Mouse (Mus musculus) myocyte (in vitro differentiated cells): ENCODE measurements around the gene Relt. TPM values are rescaled to one million over a fixed set of nuclear protein-coding genes. Genes with fewer than 3 reads are reported as not detected.

Experiments
- H3K27me3 ChIP-seq: one replicate; pipeline ENCODE4 v1.6.1; 2011; ENCODE audit not compliant: control insufficient read depth, insufficient read depth, insufficient read length
- H3K36me3 ChIP-seq: one replicate; pipeline ENCODE4 v1.6.1; 2011; ENCODE audit not compliant: control insufficient read depth, insufficient read depth
- H3K4me2 ChIP-seq: one replicate; pipeline ENCODE4 v1.6.1; 2011; ENCODE audit warnings: low read depth, control low read depth
- H3K4me3 ChIP-seq: one replicate; pipeline ENCODE4 v1.5.1; 2011; ENCODE audit warnings: mild to moderate bottlenecking, control low read depth, moderate library complexity
- H3K79me2 ChIP-seq: one replicate; pipeline ENCODE4 v1.6.1; 2011; ENCODE audit not compliant: control insufficient read depth, insufficient read depth
- H3ac ChIP-seq: one replicate; pipeline ENCODE4 v1.6.1; 2011; ENCODE audit not compliant: control insufficient read depth, insufficient read length
- CEBPB ChIP-seq: IDR thresholded peaks from 2 replicates; pipeline ENCODE4 v1.6.1; 2011; ENCODE audit warnings: mild to moderate bottlenecking, moderate library complexity; ENCODE audit not compliant: poor library complexity, insufficient read depth, severe bottlenecking
- E2F4 ChIP-seq: IDR thresholded peaks from one replicate; pipeline ENCODE4 v1.6.1; 2011; ENCODE audit warnings: mild to moderate bottlenecking, control low read depth, moderate library complexity; ENCODE audit not compliant: insufficient read depth
- MAX ChIP-seq: IDR thresholded peaks from one replicate; pipeline ENCODE4 v1.6.1; 2011; ENCODE audit warnings: low read depth, mild to moderate bottlenecking, control low read depth
- MYOD1 ChIP-seq, 3 experiments: IDR thresholded peaks; one replicate each; pipeline ENCODE4 v1.6.1; 2011; ENCODE audit warnings: control low read depth in 2 of 3, low read depth in 2 of 3, mild to moderate bottlenecking in 2 of 3, moderate library complexity in 1 of 3; ENCODE audit not compliant: insufficient read length in 2 of 3, control insufficient read depth in 1 of 3
- MYOG ChIP-seq, 3 experiments: IDR thresholded peaks; one replicate each; pipeline ENCODE4 v1.6.1; 2011; ENCODE audit warnings: control low read depth in 2 of 3, low read depth in 2 of 3, mild to moderate bottlenecking in 2 of 3; ENCODE audit not compliant: insufficient read length in 2 of 3, control insufficient read depth in 1 of 3, insufficient read depth in 1 of 3
- POLR2A ChIP-seq: IDR thresholded peaks from one replicate; pipeline ENCODE4 v1.6.1; 2011; ENCODE audit warnings: low read depth, mild to moderate bottlenecking, control low read depth, moderate library complexity; ENCODE audit not compliant: insufficient read length
- POLR2AphosphoS2 ChIP-seq: IDR thresholded peaks from one replicate; pipeline ENCODE4 v1.6.1; 2011; ENCODE audit warnings: low read depth, control low read depth; ENCODE audit not compliant: insufficient read length
- REST ChIP-seq: IDR thresholded peaks from one replicate; pipeline ENCODE4 v1.6.1; 2011; ENCODE audit warnings: mild to moderate bottlenecking, control low read depth, moderate library complexity; ENCODE audit not compliant: insufficient read depth, insufficient read length
- SRF ChIP-seq: IDR thresholded peaks from one replicate; pipeline ENCODE4 v1.6.1; 2011; ENCODE audit warnings: low read depth; ENCODE audit not compliant: control insufficient read depth, insufficient read length
- TCF12 ChIP-seq: IDR thresholded peaks from one replicate; pipeline ENCODE4 v1.6.1; 2011; ENCODE audit warnings: mild to moderate bottlenecking, control low read depth; ENCODE audit not compliant: poor library complexity, insufficient read depth, severe bottlenecking
- TCF3 ChIP-seq: IDR thresholded peaks from one replicate; pipeline ENCODE4 v1.6.1; 2011; ENCODE audit warnings: low read depth, control low read depth; ENCODE audit not compliant: insufficient read length
- USF1 ChIP-seq: IDR thresholded peaks from one replicate; pipeline ENCODE4 v1.6.1; 2011; ENCODE audit warnings: low read depth, mild to moderate bottlenecking, control low read depth, moderate library complexity
- polyA plus RNA-seq: library from polyadenylated mRNA; unstranded; fragments of >200 nt; fragmentation: generic; extraction: Trizol; gene quantifications from one replicate; pipeline ENCODE4 v1.2.1, GENCODE M21; 2012; ENCODE audit warnings: missing spikeins

The Relt gene
- polyA plus RNA-seq, 1 experiment, result 6.5 TPM

DNA sequence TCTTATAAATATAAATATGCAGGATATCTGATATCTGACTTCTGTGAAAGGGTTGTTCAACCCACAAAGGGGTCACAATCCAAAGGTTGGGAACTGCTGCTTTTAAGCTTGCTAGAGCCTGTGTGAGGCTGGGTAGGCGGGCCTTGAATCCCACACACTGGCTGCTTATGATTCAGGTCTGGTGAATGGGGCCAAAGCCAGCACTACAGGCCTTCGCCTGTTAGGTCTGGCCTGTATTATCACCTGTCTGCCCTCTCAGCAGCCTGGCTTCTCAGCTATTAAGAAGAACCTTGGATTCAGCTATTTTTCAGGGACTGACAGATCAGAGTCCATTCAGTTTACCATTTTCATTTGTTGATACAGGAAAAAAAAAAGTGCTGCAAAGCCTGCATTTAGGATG lies 57.9 kb downstream of the Relt start:
- no peaks in the 10 kb centered on the region for H3K36me3 ChIP-seq
- H3K27me3 ChIP-seq, result no peaks in the 10 kb centered on the region
- no peak overlapping the region for H3K4me3 ChIP-seq
- no peak overlapping the region for H3K4me2 ChIP-seq
- H3K79me2 ChIP-seq, result no peaks in the 10 kb centered on the region
- H3ac ChIP-seq, result no peak overlapping the region
- TF ChIP-seq POLR2AphosphoS2 (no peak), USF1 (no peak), TCF3 (no peak), CEBPB (no peak), MYOG (IDR thresholded peaks at IDR 0.05; ENCODE audit: control insufficient read depth in 1 of 3, insufficient read depth in 1 of 3, insufficient read length in 2 of 3, low read depth in 2 of 3) (no peak), SRF (no peak), E2F4 (no peak), POLR2A (no peak), TCF12 (no peak), MAX (no peak), REST (no peak), MYOD1 (IDR thresholded peaks at IDR 0.05; ENCODE audit: control insufficient read depth in 1 of 3, insufficient read length in 2 of 3, low read depth in 2 of 3) (no peak)

DNA sequence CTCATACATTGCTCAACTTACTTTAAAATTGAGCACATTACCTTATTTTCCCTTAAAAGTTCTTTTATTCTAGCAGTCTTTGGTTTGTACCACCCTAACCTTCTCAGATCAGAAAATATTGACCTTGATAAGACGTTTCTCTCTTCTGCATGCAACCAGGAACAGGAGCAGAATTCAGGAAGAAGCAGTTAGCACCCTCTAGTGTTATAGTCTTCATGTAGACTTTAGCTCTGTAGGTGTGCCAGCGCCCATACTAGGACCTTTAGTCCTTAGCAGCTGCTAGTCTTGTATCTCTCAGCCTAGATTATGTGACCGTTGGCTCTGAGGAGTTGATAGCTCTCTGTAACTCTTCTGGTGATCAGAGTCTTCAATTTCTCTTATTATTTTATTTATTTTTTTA lies 64.4 kb downstream of the Relt start:
- no peaks in the 10 kb centered on the region for H3K27me3 ChIP-seq
- no peak overlapping the region for H3K4me3 ChIP-seq
- H3K4me2 ChIP-seq, result no peak overlapping the region
- TF ChIP-seq POLR2AphosphoS2 (no peak), REST (no peak), POLR2A (no peak), MYOG (IDR thresholded peaks at IDR 0.05; ENCODE audit: control insufficient read depth in 1 of 3, insufficient read depth in 1 of 3, insufficient read length in 2 of 3, low read depth in 2 of 3) (no peak), E2F4 (no peak), SRF (no peak), MYOD1 (IDR thresholded peaks at IDR 0.05; ENCODE audit: control insufficient read depth in 1 of 3, insufficient read length in 2 of 3, low read depth in 2 of 3) (no peak), MAX (no peak), USF1 (no peak), CEBPB (no peak), TCF12 (no peak), TCF3 (no peak)
- no peaks in the 10 kb centered on the region for H3K79me2 ChIP-seq
- no peak overlapping the region for H3ac ChIP-seq
- no peaks in the 10 kb centered on the region for H3K36me3 ChIP-seq

Other genes with a start within 250 kb of the Relt start
- gene Plekhb1, start 201.0 kb downstream of the Relt start, polyA plus RNA-seq, result 1.9 TPM
- 21.7 TPM for gene Fam168a, start 156.8 kb downstream of the Relt start, polyA plus RNA-seq
- gene Arhgef17, start 68.7 kb upstream of the Relt start, polyA plus RNA-seq, result 24.7 TPM
- gene P2ry6, start 111.2 kb upstream of the Relt start, polyA plus RNA-seq, result 0.13 TPM
- gene P2ry2, start 149.4 kb upstream of the Relt start, polyA plus RNA-seq, result 20.8 TPM
- gene Fchsd2, start 229.4 kb upstream of the Relt start, polyA plus RNA-seq, result 5.7 TPM